Mouse (Mus musculus) forebrain, embryonic 14.5 days (tissue): ENCODE measurements around the gene Large2. TPM values are rescaled to one million over a fixed set of nuclear protein-coding genes. Genes with fewer than 3 reads are reported as not detected.

Experiments used
- ATAC-seq: fragments of 200-750 bp; cut with Nextera tagmentation; 2 replicates; pipeline ENCODE4 v1.8.0; 2017; ENCODE audit warnings: mild to moderate bottlenecking, moderate library complexity
- DNase-seq: peaks from one replicate; pipeline ENCODE4 v3.0.0-alpha.2; 2015; ENCODE audit warnings: low spot score
- H3K27ac ChIP-seq: fragments of 300-500 bp; sonication (generic); 2 replicates; pipeline ENCODE4 v1.5.1; 2014; ENCODE audit warnings: low read depth, mild to moderate bottlenecking, control low read depth, low read length, moderate library complexity
- H3K27me3 ChIP-seq: fragments of 300-500 bp; sonication (generic); replicated peaks from 2 replicates; pipeline ENCODE4 v1.6.1; 2014; ENCODE audit warnings: low read length, control low read depth, mixed read lengths; ENCODE audit not compliant: control insufficient read depth, insufficient read depth
- H3K36me3 ChIP-seq: fragments of 300-500 bp; sonication (generic); 2 replicates; pipeline ENCODE4 v1.6.1; 2014; ENCODE audit warnings: low read length, control low read depth; ENCODE audit not compliant: control insufficient read depth, insufficient read depth
- H3K4me1 ChIP-seq: fragments of 300-500 bp; sonication (generic); 2 replicates; pipeline ENCODE4 v1.6.1; 2014; ENCODE audit warnings: antibody characterized with exemption, low read length, control low read depth; ENCODE audit not compliant: control insufficient read depth, insufficient read depth
- H3K4me2 ChIP-seq: fragments of 300-500 bp; sonication (generic); 2 replicates; pipeline ENCODE4 v1.6.1; 2014; ENCODE audit warnings: mild to moderate bottlenecking, control low read depth, low read length
- H3K4me3 ChIP-seq: fragments of 300-500 bp; sonication (generic); 2 replicates; pipeline ENCODE4 v1.5.1; 2014; ENCODE audit warnings: low read depth, low read length, control low read depth
- H3K9ac ChIP-seq: fragments of 300-500 bp; sonication (generic); 2 replicates; pipeline ENCODE4 v1.6.1; 2014; ENCODE audit warnings: mild to moderate bottlenecking, low read length, control low read depth, moderate library complexity
- H3K9me3 ChIP-seq: fragments of 300-500 bp; sonication (generic); replicated peaks from 2 replicates; pipeline ENCODE4 v1.6.1; 2016; ENCODE audit warnings: low read length, control low read depth, mixed read lengths; ENCODE audit not compliant: control insufficient read depth
- WGBS: fragments of 180-500 bp; shearing (Covaris S2); extraction: QIAGEN DNeasy Blood & Tissue Kit; methylation state at CpG from one replicate; pipeline ENCODE4 v1.1.7; 2014; 5-methylcytosine and 5-hydroxymethylcytosine counted together
- polyA plus RNA-seq: library from polyadenylated mRNA; unstranded; fragments of >200 nt; fragmentation: Nextera tagmentation; extraction: Ambion mirVana; gene quantifications from 2 replicates; pipeline ENCODE4 v1.2.1, GENCODE M21; 2014

The Large2 gene
- polyA plus RNA-seq, 1 experiment from 2014 or later = 0.99 TPM

DNA sequence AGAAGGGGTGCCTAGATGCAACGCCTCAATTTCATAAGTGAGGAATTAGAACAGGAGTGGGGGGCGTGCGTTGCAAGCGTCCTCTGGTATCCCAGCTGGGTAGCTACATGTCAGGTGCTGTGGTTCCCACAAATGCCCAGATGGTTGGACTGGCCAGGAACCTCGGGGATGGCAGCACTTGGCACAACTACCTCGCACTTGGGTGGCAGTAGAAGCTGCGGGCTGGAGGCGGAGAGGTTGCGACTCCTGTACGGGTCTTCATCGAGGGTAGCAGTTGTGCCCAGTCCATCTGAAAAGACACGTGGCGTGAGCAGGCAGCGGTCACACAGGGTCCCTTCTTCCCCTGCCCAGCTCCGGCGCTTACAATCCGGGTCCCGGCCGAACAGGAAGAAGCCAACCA is 4.3 kb downstream of the Large2 start:
- H3K4me2 ChIP-seq = peak overlapping the region; percentile 50
- H3K27ac ChIP-seq = no peak overlapping the region
- no peak for DNase-seq
- H3K27me3 ChIP-seq = 0 out of 2 replicates have a peak, but pooled peaks cover 15% of the 10 kb centered on the region
- H3K9ac ChIP-seq = peak overlapping the region; percentile 46
- WGBS = 11% methylated on average over 19 of the region's 19 CpGs
- no peaks in the 10 kb centered on the region for H3K36me3 ChIP-seq
- ATAC-seq = no peak
- peak overlapping the region; percentile 19 for H3K4me3 ChIP-seq
- peaks cover 38% of the 10 kb centered on the region for H3K4me1 ChIP-seq
- H3K9me3 ChIP-seq = no peaks in the 10 kb centered on the region

DNA sequence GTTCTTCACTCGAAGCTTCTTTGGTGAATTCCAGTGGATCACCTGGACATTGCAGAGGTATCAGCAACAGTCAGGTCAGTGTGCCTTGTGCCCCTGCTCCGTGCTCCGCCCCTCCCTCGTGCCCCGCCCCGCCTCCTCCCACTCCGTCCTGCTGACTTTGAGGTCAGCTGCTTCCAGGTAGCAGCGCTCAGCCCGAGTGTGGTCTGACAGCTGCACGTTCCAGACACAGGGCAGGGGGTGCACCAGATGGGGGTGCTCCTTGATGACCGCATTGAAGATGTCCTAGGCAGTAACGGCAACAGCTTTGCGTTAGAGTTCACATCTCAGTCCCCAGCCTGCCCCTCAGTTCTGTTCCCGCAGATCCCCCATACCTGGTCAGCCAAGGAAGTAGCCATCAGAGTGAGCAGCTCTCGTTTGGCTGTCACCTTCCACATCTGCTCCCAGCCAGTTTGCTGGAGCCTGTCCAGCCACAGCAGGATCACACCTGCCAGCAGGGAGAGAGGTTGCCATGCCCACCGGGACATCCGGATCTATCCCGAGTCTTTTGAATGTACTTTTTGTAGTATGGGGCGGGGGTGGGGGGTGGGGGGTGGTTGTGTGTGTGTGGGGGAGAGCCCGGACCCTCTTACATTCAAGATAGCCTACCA is 7.2 kb downstream of the Large2 start:
- no peak for ATAC-seq
- H3K27me3 ChIP-seq = 0 out of 2 replicates have a peak, but pooled peaks cover 15% of the 10 kb centered on the region
- H3K36me3 ChIP-seq = peaks cover 21% of the 10 kb centered on the region
- no peak overlapping the region for H3K4me2 ChIP-seq
- DNase-seq = no peak
- 47% methylated on average over 20 of the region's 20 CpGs for WGBS
- H3K9ac ChIP-seq = no peak overlapping the region
- H3K9me3 ChIP-seq = no peaks in the 10 kb centered on the region
- H3K4me1 ChIP-seq = peaks cover 23% of the 10 kb centered on the region
- H3K4me3 ChIP-seq = no peak overlapping the region
- no peak overlapping the region for H3K27ac ChIP-seq

DNA sequence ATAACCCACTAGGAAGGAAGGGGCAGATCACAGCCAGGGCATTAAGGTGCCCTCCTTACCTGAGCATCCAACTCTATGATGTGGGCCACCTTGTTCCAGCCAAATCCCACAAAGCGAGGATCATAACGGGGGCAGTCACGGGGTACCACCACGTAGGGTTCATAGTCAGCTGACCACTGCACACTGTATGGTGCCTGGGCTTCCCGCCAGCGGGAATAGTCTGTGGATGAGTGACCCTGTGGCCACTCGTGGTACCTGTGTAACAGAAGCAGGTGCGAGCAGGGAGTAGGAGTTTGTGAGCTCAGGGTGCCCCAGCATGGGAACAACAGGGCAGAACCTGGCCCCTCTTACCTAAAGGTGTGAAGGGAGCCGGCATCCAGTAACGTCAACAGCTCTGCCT is 9.1 kb downstream of the Large2 start:
- no peak overlapping the region for H3K9ac ChIP-seq
- H3K4me1 ChIP-seq = peaks cover 4% of the 10 kb centered on the region; the same call in 1 of the 2 replicates
- no peak for ATAC-seq
- no peak for DNase-seq
- no peak overlapping the region for H3K4me2 ChIP-seq
- 0 out of 2 replicates have a peak, but pooled peaks cover 7% of the 10 kb centered on the region for H3K27me3 ChIP-seq
- H3K9me3 ChIP-seq = no peaks in the 10 kb centered on the region
- no peak overlapping the region for H3K4me3 ChIP-seq
- H3K27ac ChIP-seq = no peak overlapping the region
- WGBS = 93% methylated on average over 10 of the region's 10 CpGs
- peaks cover 28% of the 10 kb centered on the region for H3K36me3 ChIP-seq

DNA sequence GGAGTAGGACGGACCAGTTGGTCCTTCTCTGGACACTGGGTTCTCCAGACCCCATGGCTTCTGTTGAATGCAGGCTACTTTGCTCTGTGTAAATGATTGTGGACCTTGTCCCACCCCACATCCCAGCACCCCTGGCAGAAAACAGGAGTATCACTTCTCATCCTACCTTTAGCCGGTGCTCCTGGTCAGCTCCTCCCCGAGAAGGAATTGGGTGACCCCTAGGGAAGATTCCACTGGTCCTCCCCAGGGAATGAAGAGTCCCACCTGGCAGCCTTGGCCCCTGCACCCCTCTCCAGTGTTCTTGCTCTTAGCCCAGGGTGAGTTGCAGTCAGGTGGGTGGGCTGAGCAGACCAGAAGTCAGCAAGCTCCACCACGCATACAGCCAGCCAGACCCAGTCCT is 10.6 kb downstream of the Large2 start:
- Histone ChIP-seq H3K4me3 (no peak overlapping the region), H3K4me2 (no peak overlapping the region), H3K36me3 (peaks cover 43% of the 10 kb centered on the region), H3K27ac (no peak overlapping the region), H3K4me1 (no peaks in the 10 kb centered on the region), H3K9me3 (no peaks in the 10 kb centered on the region), H3K9ac (no peak overlapping the region), H3K27me3 (no peaks in the 10 kb centered on the region)
- DNase-seq (no peak), ATAC-seq (no peak)
- WGBS = 82% methylated on average over 4 of the region's 4 CpGs

DNA sequence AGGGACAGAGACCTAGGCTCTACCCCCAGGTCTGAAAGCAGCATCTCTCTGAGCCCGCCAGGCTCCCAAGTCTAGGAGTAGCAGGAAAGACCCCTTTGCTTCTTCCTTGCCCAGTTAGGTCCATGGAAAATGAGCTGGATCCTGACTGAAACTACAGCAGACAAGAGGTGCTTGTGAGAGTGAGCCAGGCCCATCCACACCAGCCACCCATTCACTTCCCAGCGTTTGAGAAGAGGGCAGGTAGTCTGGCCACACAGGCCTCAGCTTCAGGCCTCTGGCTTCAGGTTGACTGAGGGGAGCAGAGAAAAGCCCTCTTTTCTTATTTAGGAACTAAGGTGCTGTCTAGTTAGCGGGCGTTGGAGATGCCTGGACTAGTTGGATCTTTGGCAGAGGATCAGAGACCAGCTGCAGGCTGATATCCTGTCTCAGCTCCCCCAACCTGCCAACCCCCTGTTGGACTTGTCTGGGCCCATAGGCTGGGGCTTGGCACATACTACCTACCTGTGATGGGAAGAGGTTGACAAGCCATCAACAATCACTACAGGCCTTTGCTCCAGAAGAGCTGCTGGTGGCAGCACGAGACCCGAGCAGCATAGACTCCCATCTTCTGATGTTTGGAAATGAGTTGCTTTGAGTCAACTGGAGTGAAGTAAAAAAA is 12.0 kb downstream of the Large2 start:
- Histone ChIP-seq H3K4me2 (no peak overlapping the region), H3K36me3 (peaks cover 57% of the 10 kb centered on the region), H3K4me3 (no peak overlapping the region), H3K9ac (no peak overlapping the region), H3K27me3 (no peaks in the 10 kb centered on the region), H3K9me3 (no peaks in the 10 kb centered on the region), H3K27ac (no peak overlapping the region), H3K4me1 (no peaks in the 10 kb centered on the region)
- DNase-seq = no peak
- 97% methylated on average over 6 of the region's 6 CpGs for WGBS
- ATAC-seq = no peak

DNA sequence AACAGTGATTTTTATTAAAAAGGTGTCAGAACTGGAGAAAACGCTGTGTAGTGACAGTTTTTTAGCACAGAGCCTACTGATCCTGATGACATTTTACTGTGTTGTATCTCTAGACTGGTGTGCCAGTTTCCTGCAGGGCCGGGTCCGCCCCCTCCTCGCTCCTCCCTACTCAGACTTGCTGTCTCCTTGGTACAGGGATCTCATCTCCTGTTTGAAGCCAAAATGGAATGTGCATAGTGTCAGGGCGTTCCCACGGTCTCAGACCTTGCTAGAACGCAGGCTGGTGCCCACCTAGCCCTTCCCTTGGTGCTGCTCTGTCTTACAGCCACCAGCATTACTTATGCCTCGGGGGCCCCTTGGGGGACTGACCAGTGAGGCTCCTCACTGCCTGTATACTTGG is 12.9 kb downstream of the Large2 start:
- ATAC-seq (no peak), DNase-seq (no peak)
- no peak overlapping the region for H3K27ac ChIP-seq
- H3K9ac ChIP-seq = no peak overlapping the region
- H3K4me1 ChIP-seq = no peaks in the 10 kb centered on the region
- H3K4me2 ChIP-seq = no peak overlapping the region
- H3K4me3 ChIP-seq = no peak overlapping the region
- WGBS = 84% methylated on average over 8 of the region's 8 CpGs
- no peaks in the 10 kb centered on the region for H3K9me3 ChIP-seq
- H3K27me3 ChIP-seq = no peaks in the 10 kb centered on the region
- peaks cover 66% of the 10 kb centered on the region for H3K36me3 ChIP-seq

DNA sequence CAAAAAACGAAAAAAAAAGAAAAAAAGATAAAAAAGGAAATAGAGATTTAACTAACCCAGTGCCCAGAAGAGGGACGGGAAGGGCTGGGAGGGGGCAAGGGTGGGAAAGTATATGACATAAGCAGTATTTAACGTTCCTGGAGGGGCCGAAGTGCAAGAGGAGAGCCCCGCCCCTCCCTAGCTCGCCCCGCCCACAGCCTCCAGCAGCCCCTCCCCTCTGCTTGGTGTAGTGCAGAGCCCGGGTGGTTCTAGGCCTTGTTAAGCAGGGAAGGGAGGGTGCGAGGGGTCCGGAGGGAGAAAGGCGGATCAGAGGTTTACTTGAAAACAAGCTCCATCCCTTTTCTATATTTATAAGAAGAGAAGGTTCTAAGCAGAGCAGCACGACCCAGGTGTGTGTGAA is 13.8 kb downstream of the Large2 start:
- H3K4me1 ChIP-seq = no peaks in the 10 kb centered on the region
- H3K9ac ChIP-seq = no peak overlapping the region
- H3K4me2 ChIP-seq = no peak overlapping the region
- H3K36me3 ChIP-seq = peaks cover 74% of the 10 kb centered on the region
- no peak for DNase-seq
- WGBS = 23% methylated on average over 11 of the region's 12 CpGs
- H3K4me3 ChIP-seq = no peak overlapping the region
- H3K27me3 ChIP-seq = no peaks in the 10 kb centered on the region
- no peak overlapping the region; the same call in 1 of the 2 replicates for H3K27ac ChIP-seq
- no peaks in the 10 kb centered on the region for H3K9me3 ChIP-seq
- peak; percentile 56; the same call in 1 of the 2 replicates for ATAC-seq

DNA sequence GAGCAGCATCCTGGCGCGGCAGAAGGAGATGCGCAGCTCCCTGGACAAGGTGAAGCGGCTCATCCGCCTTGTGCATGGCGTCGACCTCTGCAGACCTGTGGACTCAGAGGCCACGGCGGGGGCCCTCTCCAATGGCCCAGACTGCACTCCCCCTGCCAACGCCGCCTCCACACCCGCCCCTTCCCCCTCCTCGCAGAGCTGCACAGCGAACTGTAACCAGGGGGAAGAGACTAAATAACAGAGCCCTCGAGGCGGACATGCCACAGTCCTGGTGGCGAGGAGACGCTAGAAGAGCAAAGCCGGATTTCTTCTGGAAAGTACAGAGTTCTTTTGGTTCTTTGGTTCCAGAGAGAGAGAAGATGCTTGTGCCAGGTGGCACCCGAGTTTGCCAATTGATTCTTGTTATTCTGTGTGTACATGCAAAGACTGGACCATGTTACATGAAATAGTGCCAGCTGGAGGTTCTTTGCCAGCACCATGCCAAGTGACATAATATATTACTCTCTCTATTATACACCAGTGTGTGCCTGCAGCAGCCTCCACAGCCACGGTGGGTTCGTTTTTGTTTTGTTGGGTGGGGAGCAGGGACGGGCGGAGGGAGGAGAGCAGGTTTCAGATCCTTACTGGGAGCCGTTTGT is 14.4 kb downstream of the Large2 start:
- Histone ChIP-seq H3K4me3 (no peak overlapping the region), H3K9me3 (no peaks in the 10 kb centered on the region), H3K36me3 (peaks cover 79% of the 10 kb centered on the region), H3K27me3 (no peaks in the 10 kb centered on the region), H3K4me1 (no peaks in the 10 kb centered on the region), H3K4me2 (no peak overlapping the region), H3K27ac (peak overlapping the region; percentile 9; the same call in 1 of the 2 replicates), H3K9ac (no peak overlapping the region)
- 68% methylated on average over 25 of the region's 25 CpGs for WGBS
- DNase-seq (peak; percentile 58), ATAC-seq (peak; percentile 54; the same call in 1 of the 2 replicates)

DNA sequence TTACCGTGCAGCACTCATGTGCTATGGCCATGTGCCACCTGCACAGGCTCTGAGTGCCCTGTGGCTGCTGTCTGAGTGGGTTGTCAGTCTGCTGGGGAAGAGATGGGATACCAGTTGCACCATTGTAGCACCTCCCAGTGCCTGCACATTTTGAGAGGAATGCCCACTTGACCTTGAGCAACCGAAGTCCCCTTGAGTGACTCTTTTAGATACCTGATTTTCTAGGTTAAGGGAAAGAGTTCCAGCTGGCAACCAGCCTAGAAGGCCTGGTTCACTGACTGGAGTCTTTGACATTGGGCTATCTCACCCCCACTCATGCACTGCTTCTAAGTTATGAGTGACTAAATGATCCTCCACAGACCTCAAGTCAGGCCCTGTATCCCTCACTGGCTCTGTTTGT is 15.4 kb downstream of the Large2 start:
- Histone ChIP-seq H3K4me1 (no peaks in the 10 kb centered on the region), H3K9me3 (no peaks in the 10 kb centered on the region), H3K9ac (no peak overlapping the region), H3K36me3 (peaks cover 80% of the 10 kb centered on the region), H3K4me3 (no peak overlapping the region), H3K27me3 (no peaks in the 10 kb centered on the region), H3K4me2 (no peak overlapping the region), H3K27ac (no peak overlapping the region)
- WGBS = 82% methylated on average over 2 of the region's 2 CpGs
- ATAC-seq = no peak
- no peak for DNase-seq
